Mouse (Mus musculus): ENCODE results near the gene Nfkbie. TPM values are rescaled to one million over a fixed set of nuclear protein-coding genes. Genes with fewer than 3 reads are reported as not detected.

Nfkbie gene
- polyA plus RNA-seq, 1 experiment from 2014 or later: 7.4 TPM

DNA sequence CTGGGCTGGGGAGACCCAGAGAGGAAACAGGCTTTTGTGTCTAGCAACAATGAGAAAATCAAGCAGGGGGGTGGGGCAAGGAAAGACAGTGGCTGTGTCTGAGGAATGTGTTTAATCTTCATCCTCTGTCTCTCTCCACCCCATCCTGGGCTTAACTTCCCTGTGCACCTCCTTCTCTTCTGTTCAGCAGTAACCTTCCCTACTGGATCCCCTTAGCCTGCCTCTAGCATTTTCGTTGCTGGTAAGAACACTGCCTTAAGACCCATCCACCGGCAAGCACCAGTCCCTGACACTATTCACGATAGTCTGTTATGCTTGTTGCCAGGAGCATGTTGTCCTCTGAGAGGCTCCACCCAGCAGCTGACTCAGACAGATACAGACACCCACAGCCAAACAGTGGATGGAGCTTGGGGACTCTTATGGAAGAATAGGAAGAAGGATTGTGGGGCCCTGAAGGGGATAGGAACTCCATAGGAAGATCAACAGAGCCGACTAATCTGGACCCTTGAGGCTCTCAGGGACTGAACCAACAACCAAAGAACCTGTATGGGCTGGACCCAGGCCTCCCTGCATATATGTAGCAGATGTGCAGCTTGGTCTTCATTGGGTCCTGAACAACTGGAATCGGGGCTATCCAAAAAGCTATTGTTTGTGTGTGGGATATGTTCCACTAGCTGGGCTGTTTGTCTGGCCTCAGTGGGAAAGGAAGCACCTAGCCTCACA lies 54.8 kb downstream of the Nfkbie start:
- no peak overlapping the region for H3K4me2 ChIP-seq (replicated peaks)
- no peak for ATAC-seq (ENCODE audit: low FRiP score, low read depth)
- no peak overlapping the region for H3K4me3 ChIP-seq
- no peaks in the 10 kb centered on the region for H3K36me3 ChIP-seq
- no peak overlapping the region for H3K9ac ChIP-seq
- no peaks in the 10 kb centered on the region for H3K27me3 ChIP-seq (replicated peaks)
- no peaks in the 10 kb centered on the region for H3K9me3 ChIP-seq
- no peaks in the 10 kb centered on the region for H3K4me1 ChIP-seq
- WGBS: 46% methylated on average over 5 of the region's 5 CpGs
- no peak overlapping the region for H3K27ac ChIP-seq

DNA sequence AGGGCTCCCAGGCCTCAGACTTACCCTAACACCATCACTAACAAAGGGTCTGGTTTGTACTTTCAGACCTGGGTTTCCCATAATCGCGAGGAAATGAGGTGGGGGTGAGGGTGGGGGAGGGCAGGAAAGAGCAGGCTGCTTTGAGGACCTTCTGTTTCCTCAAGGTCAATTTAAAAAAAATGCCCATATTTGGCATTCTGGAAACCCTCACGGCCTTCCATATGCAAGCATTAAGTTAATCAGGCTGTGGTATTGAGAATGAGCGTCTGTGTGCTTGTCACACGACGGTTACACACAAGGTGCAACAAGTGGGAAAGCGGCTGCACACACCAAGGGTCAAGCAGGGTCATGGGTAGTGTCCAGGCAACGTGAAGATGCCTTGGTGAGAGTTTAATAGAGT lies 56.5 kb downstream of the Nfkbie start:
- Histone ChIP-seq H3K4me2 (replicated peaks) (no peak overlapping the region), H3K27ac (no peak overlapping the region), H3K27me3 (replicated peaks) (no peaks in the 10 kb centered on the region), H3K4me1 (no peaks in the 10 kb centered on the region), H3K9me3 (no peaks in the 10 kb centered on the region), H3K9ac (no peak overlapping the region), H3K4me3 (no peak overlapping the region), H3K36me3 (no peaks in the 10 kb centered on the region)
- no peak for ATAC-seq (ENCODE audit: low FRiP score, low read depth)
- 88% methylated on average over 8 of the region's 8 CpGs for WGBS

Other genes with a start within 250 kb of the Nfkbie start
- gene Cdc5l, start 122.0 kb upstream of the Nfkbie start, polyA plus RNA-seq (2016; fragmentation: Nextera tagmentation; extraction: Ambion mirVana): 68.1 and 71.8 TPM in 2 replicates
- 1.2 and 1.3 TPM in 2 replicates for gene Spats1, start 80.3 kb upstream of the Nfkbie start, polyA plus RNA-seq (2016; fragmentation: Nextera tagmentation; extraction: Ambion mirVana)
- 23.6 and 25.4 TPM in 2 replicates for gene Aars2, start 48.9 kb upstream of the Nfkbie start, polyA plus RNA-seq (2016; fragmentation: Nextera tagmentation; extraction: Ambion mirVana)
- 1.9 TPM in 2 replicates for gene Tcte1, start 32.3 kb upstream of the Nfkbie start, polyA plus RNA-seq (2016; fragmentation: Nextera tagmentation; extraction: Ambion mirVana)
- 10.5 and 13.1 TPM in 2 replicates for gene Tmem151b, start 6.0 kb upstream of the Nfkbie start, polyA plus RNA-seq (2016; fragmentation: Nextera tagmentation; extraction: Ambion mirVana)
- 87.6 and 90.5 TPM in 2 replicates for gene Slc35b2, start 8.2 kb downstream of the Nfkbie start, polyA plus RNA-seq (2016; fragmentation: Nextera tagmentation; extraction: Ambion mirVana)
- gene Hsp90ab1, start 17.6 kb downstream of the Nfkbie start, polyA plus RNA-seq (2016; fragmentation: Nextera tagmentation; extraction: Ambion mirVana): 1,381 and 1,470 TPM in 2 replicates
- gene Slc29a1, start 43.9 kb downstream of the Nfkbie start, polyA plus RNA-seq (2016; fragmentation: Nextera tagmentation; extraction: Ambion mirVana): 44.7 and 47.9 TPM in 2 replicates
- gene Mymx, start 46.4 kb downstream of the Nfkbie start, polyA plus RNA-seq (2016; fragmentation: Nextera tagmentation; extraction: Ambion mirVana): 4.4 and 6.8 TPM in 2 replicates
- 1.1 and 1.4 TPM in 2 replicates for gene Capn11, start 103.6 kb downstream of the Nfkbie start, polyA plus RNA-seq (2016; fragmentation: Nextera tagmentation; extraction: Ambion mirVana)
- 101 and 102 TPM in 2 replicates for gene Mrpl14, start 130.6 kb downstream of the Nfkbie start, polyA plus RNA-seq (2016; fragmentation: Nextera tagmentation; extraction: Ambion mirVana)
- gene Tmem63b, start 131.2 kb downstream of the Nfkbie start, polyA plus RNA-seq (2016; fragmentation: Nextera tagmentation; extraction: Ambion mirVana): 106 and 108 TPM in 2 replicates
- not detected in 2 replicates for gene 1600014C23Rik, start 178.1 kb downstream of the Nfkbie start, polyA plus RNA-seq (2016; fragmentation: Nextera tagmentation; extraction: Ambion mirVana)

Data from neural tube, embryonic 12.5 days (tissue).